Comparison of ENCODE assay signal across 26 mouse cellular contexts in the genomic region with DNA sequence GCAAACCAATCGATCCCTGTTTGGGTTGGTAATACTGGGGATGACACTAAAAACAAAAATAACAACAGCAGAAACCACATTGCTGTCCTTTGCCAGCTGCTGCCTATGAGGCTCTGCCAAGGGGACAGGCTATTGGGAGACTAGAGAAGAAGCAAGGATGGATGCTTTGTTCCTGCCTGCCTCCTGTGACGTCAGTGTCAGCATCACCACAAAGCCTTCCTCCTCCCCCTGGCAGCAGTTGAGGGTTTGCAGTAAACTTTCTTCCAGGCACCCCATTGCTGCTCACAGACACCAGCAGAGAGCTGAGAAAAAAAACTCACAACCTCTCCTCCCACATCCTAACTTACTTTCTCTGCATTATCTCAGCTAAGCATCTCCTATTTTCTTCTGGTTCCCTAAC.
DNase-seq lines count a peak whose midpoint lies in the region; ATAC-seq and TF ChIP-seq lines count a peak whose summit lies in the region.
"Had no signal": no experiment of that assay in that cellular context is flagged by ENCODE, and none has a peak within 500 bp of the region (broad histone marks: within the 10 kb centered on the region; RNA-seq: fewer than 3 reads in every experiment).

No protein-coding gene starts in this region.

- DNase-seq in lung, adult 2 months, result no peak
- DNase-seq in R1 (ENCODE audit: low read depth, low spot score), result peak; percentile 24
- peak; percentile 26 for DNase-seq in brain, adult 2 months (ENCODE audit: low read depth, low spot score)
- peak; percentile 44 to 51 for DNase-seq in thymus, postnatal 10 days (ENCODE audit: low spot score in 2 of 2)
- no peak for DNase-seq in layer of hippocampus, adult 9-11 months
- no peak for DNase-seq in left cerebral cortex, postnatal 36 days (ENCODE audit: low spot score in 2 of 2)
- no peak for DNase-seq in cerebellum, adult 18-20 months
- DNase-seq: B cell, adult 2 months; cerebellum, adult 8-10 months; cerebellum, postnatal 36 days; embryo, embryonic 11 days; gastrocnemius, postnatal 36 days; heart, postnatal 4 days; kidney, adult 18-20 months; kidney, postnatal 4 days; liver had no signal

- H3K27ac ChIP-seq in lung, embryonic 15.5 days, result peak overlapping the region; percentile 4; the same call in 1 of the 2 replicates
- H3K27ac ChIP-seq: forebrain, embryonic 15.5 days; heart, embryonic 15.5 days; hindbrain, embryonic 14.5 days; left cerebral cortex, adult 2 months; limb, embryonic 10.5 days; midbrain, embryonic 13.5 days; stomach, postnatal 0 days had no signal

- intact Hi-C loops in left cerebral cortex, postnatal 36 days (cut with DNase I), result no loop called here

- H3K27me3 ChIP-seq in lung, embryonic 15.5 days, result no peaks in the 10 kb centered on the region
- H3K27me3 ChIP-seq: forebrain, embryonic 15.5 days; heart, embryonic 15.5 days; megakaryocyte, embryonic 14.5 days; midbrain, embryonic 13.5 days had no signal

- H3K4me3 ChIP-seq in lung, embryonic 15.5 days, result no peak overlapping the region
- no peak overlapping the region for H3K4me3 ChIP-seq in lung, adult 2 months (replicated peaks; ENCODE audit: extremely low read depth, low read depth, low read length)
- H3K4me3 ChIP-seq: forebrain, embryonic 15.5 days; heart, embryonic 15.5 days; left cerebral cortex, adult 2 months; limb, embryonic 10.5 days; megakaryocyte, embryonic 14.5 days; midbrain, embryonic 13.5 days had no signal

- no peak for ATAC-seq in lung, embryonic 15.5 days (ENCODE audit: borderline replicate concordance, extremely low read depth, low FRiP score, low TSS enrichment)
- ATAC-seq: forebrain, embryonic 15.5 days; inflammation-experienced regulatory T-cells, adult 6 months; midbrain, embryonic 13.5 days had no signal

- no peak for TF ChIP-seq CTCF in lung, adult 2 months (IDR thresholded peaks at IDR 0.05; ENCODE audit: insufficient read depth, low read length)

- peaks cover 7% of the 10 kb centered on the region; the same call in 1 of the 2 replicates for H3K4me1 ChIP-seq in lung, embryonic 15.5 days
- H3K4me1 ChIP-seq in lung, adult 2 months (ENCODE audit: control insufficient read depth, insufficient read depth, low read length), result no peaks in the 10 kb centered on the region
- H3K4me1 ChIP-seq: forebrain, embryonic 15.5 days; heart, embryonic 15.5 days; limb, embryonic 10.5 days; megakaryocyte, embryonic 14.5 days; midbrain, embryonic 13.5 days had no signal

- H3K9me3 ChIP-seq in lung, embryonic 15.5 days, result no peaks in the 10 kb centered on the region
- H3K9me3 ChIP-seq: forebrain, embryonic 15.5 days; heart, embryonic 15.5 days; limb, embryonic 10.5 days; megakaryocyte, embryonic 14.5 days; midbrain, embryonic 13.5 days had no signal

- TF ChIP-seq POLR2A in lung, adult 2 months (IDR thresholded peaks at IDR 0.05; ENCODE audit: borderline replicate concordance, extremely low read depth, low read depth, low read length), result no peak

- 47% methylated on average over 2 of the region's 2 CpGs for WGBS in lung, embryonic 15.5 days
- WGBS in lung, adult 2 months, result 66% methylated on average over 2 of the region's 2 CpGs

- no peak overlapping the region for H3K9ac ChIP-seq in lung, embryonic 15.5 days
- H3K9ac ChIP-seq: forebrain, embryonic 15.5 days; heart, embryonic 15.5 days; hindbrain, embryonic 14.5 days; midbrain, embryonic 13.5 days had no signal

- H3K36me3 ChIP-seq in lung, embryonic 15.5 days, result no peaks in the 10 kb centered on the region
- H3K36me3 ChIP-seq: forebrain, embryonic 15.5 days; heart, embryonic 15.5 days; limb, embryonic 10.5 days; midbrain, embryonic 13.5 days had no signal

- no peak overlapping the region for H3K4me2 ChIP-seq in lung, embryonic 15.5 days
- H3K4me2 ChIP-seq: forebrain, embryonic 15.5 days; heart, embryonic 15.5 days; hindbrain, embryonic 14.5 days; midbrain, embryonic 13.5 days had no signal

Comparison
In these comparisons a context has a peak if more than half of its experiments do, and no peak if none do; other contexts are left out.
1. DNase-seq: peak in R1 (single experiment), brain, adult 2 months (single experiment) and thymus, postnatal 10 days (2 of 2); none in lung, adult 2 months (single experiment), layer of hippocampus, adult 9-11 months (single experiment), left cerebral cortex, postnatal 36 days (0 of 2) and cerebellum, adult 18-20 months (0 of 2).